Mouse (Mus musculus): Measurements from ENCODE around the gene Gm44965. TPM values are rescaled to one million over a fixed set of nuclear protein-coding genes. Genes with fewer than 3 reads are reported as not detected.
"Not testable (repeated sequence)": the region's sequence is repeated elsewhere in the genome, so short reads cannot be mapped to it uniquely, and the experiment has no call there.

Gene Gm44965
- polyA plus RNA-seq, 1 experiment from 2014 or later: 0.62 TPM

GRCm38 (mm10) chr6:48620031-48620430 lies 26.3 kb downstream of the Gm44965 start:
- ATAC-seq (no peak), DNase-seq (ENCODE audit: low read depth, low spot score) (no peak)
- in situ Hi-C loops (cut with MboI; ENCODE audit: low pct_unique_long_range_greater_than_20kb): no loop called here
- ChIA-PET POLR2A (interaction anchor here (1.1 kb wide), 1 partner anchor 17 kb away, joined by 3 read pairs; no protein-coding TSS in a partner anchor), CTCF (no interaction called here)
- no peak for TF ChIP-seq CTCF (IDR thresholded peaks at IDR 0.05)
- H3K27me3 ChIP-seq: no peaks in the 10 kb centered on the region

- CTCF ChIA-PET; ATAC-seq; H3K27me3 ChIP-seq; in situ Hi-C loops (cut with MboI; ENCODE audit: low pct_unique_long_range_greater_than_20kb); DNase-seq (ENCODE audit: low read depth, low spot score): not testable (repeated sequence)
- POLR2A ChIA-PET: interaction anchor here (0.7 kb wide), 1 partner anchor 26 kb away, joined by 3 read pairs; no protein-coding TSS in a partner anchor
Measured at GRCm38 (mm10) chr6:48622186-48622843, 28.6 kb downstream of the Gm44965 start.

- POLR2A ChIA-PET: no interaction called here
- no peak for DNase-seq (ENCODE audit: low read depth, low spot score)
Measured at GRCm38 (mm10) chr6:48623460-48623859, 29.7 kb downstream of the Gm44965 start.

GRCm38 (mm10) chr6:48626464-48626863 lies 32.7 kb downstream of the Gm44965 start, which contains the start of gene AI854703:
AI854703 (plus strand) TSS chr6:48626764.
- DNase-seq (ENCODE audit: low read depth, low spot score) (no peak), ATAC-seq (peak; percentile 1)
- in situ Hi-C loops (cut with MboI; ENCODE audit: low pct_unique_long_range_greater_than_20kb): loop anchor here (5.0 kb wide), 1 partner anchor 89 kb away; the partner anchor contains the start of gene Atp6v0e2
- TF ChIP-seq CTCF (IDR thresholded peaks at IDR 0.05): no peak
- ChIA-PET POLR2A (interaction anchor here (0.9 to 4.5 kb wide), 7 partner anchors 13 to 61 kb away, joined by 3 to 24 read pairs (median 5); partner anchors contain the start of genes Gm44965, Repin1 and Zfp775), CTCF (interaction anchor here (1.1 kb wide), 1 partner anchor 22 kb away, joined by 3 read pairs; no protein-coding TSS in a partner anchor)
- H3K27me3 ChIP-seq: no peaks in the 10 kb centered on the region

More at GRCm38 (mm10) chr6:48623460-48623859, 29.7 kb downstream of the Gm44965 start:
- in situ Hi-C loops (cut with MboI; ENCODE audit: low pct_unique_long_range_greater_than_20kb): no loop called here
- no peaks in the 10 kb centered on the region for H3K27me3 ChIP-seq
- CTCF ChIA-PET: interaction anchor here (1.3 kb wide), 1 partner anchor 41 kb away, joined by 3 read pairs; no protein-coding TSS in a partner anchor
- no peak for TF ChIP-seq CTCF (IDR thresholded peaks at IDR 0.05)
- no peak for ATAC-seq

- DNase-seq (ENCODE audit: low read depth, low spot score): no peak
- CTCF ChIA-PET: interaction anchor here (1.1 to 1.7 kb wide), 2 partner anchors 23 to 24 kb away, joined by 3 read pairs; no protein-coding TSS in a partner anchor
- no peak for TF ChIP-seq CTCF (IDR thresholded peaks at IDR 0.05)
- peak; percentile 55 for ATAC-seq
- H3K27me3 ChIP-seq: no peaks in the 10 kb centered on the region
- POLR2A ChIA-PET: interaction anchor here (0.7 to 4.5 kb wide), 11 partner anchors 10 to 330 kb away, joined by 3 to 24 read pairs (median 4); partner anchors contain the start of genes Gm44965, Repin1 and Zfp775
- in situ Hi-C loops (cut with MboI; ENCODE audit: low pct_unique_long_range_greater_than_20kb): loop anchor here (5.0 kb wide), 1 partner anchor 90 kb away; the partner anchor contains the start of gene Atp6v0e2
Measured at GRCm38 (mm10) chr6:48626984-48627383, 33.2 kb downstream of the Gm44965 start.

- CTCF ChIA-PET: interaction anchor here (1.7 to 2.0 kb wide), 2 partner anchors 12 to 25 kb away, joined by 3 to 7 read pairs; no protein-coding TSS in a partner anchor
- DNase-seq (ENCODE audit: low read depth, low spot score) (no peak), ATAC-seq (peak; percentile 2)
- in situ Hi-C loops (cut with MboI; ENCODE audit: low pct_unique_long_range_greater_than_20kb): loop anchor here (5.0 kb wide), 1 partner anchor 90 kb away; the partner anchor contains the start of gene Atp6v0e2
- no peak for TF ChIP-seq CTCF (IDR thresholded peaks at IDR 0.05)
- POLR2A ChIA-PET: interaction anchor here (0.5 to 4.5 kb wide), 10 partner anchors 9 to 330 kb away, joined by 3 to 24 read pairs (median 4); partner anchors contain the start of genes Gm44965, Repin1 and Zfp775
- no peaks in the 10 kb centered on the region for H3K27me3 ChIP-seq
Measured at GRCm38 (mm10) chr6:48627511-48627924, 33.8 kb downstream of the Gm44965 start.

- in situ Hi-C loops (cut with MboI; ENCODE audit: low pct_unique_long_range_greater_than_20kb): loop anchor here (5.0 kb wide), 1 partner anchor 91 kb away; the partner anchor contains the start of gene Atp6v0e2
- CTCF ChIA-PET: interaction anchor here (0.9 to 2.8 kb wide), 6 partner anchors 11 to 60 kb away, joined by 3 to 10 read pairs (median 4); partner anchors contain the start of gene Gimap8
- peak; percentile 28 for ATAC-seq
- peak; percentile 79 for DNase-seq (ENCODE audit: low read depth, low spot score)
- no peak for TF ChIP-seq CTCF (IDR thresholded peaks at IDR 0.05)
- H3K27me3 ChIP-seq: no peaks in the 10 kb centered on the region
- POLR2A ChIA-PET: interaction anchor here (0.5 to 4.5 kb wide), 7 partner anchors 9 to 56 kb away, joined by 3 to 24 read pairs (median 5); partner anchors contain the start of genes Gm44965, Repin1 and Zfp775
Measured at GRCm38 (mm10) chr6:48628377-48628776, 34.6 kb downstream of the Gm44965 start.

GRCm38 (mm10) chr6:48628808-48629660 lies 35.3 kb downstream of the Gm44965 start:
- H3K27me3 ChIP-seq: no peaks in the 10 kb centered on the region
- in situ Hi-C loops (cut with MboI; ENCODE audit: low pct_unique_long_range_greater_than_20kb): loop anchor here (5.0 kb wide), 1 partner anchor 92 kb away; the partner anchor contains the start of gene Atp6v0e2
- ATAC-seq (peak; percentile 33), DNase-seq (ENCODE audit: low read depth, low spot score) (no peak)
- POLR2A ChIA-PET: interaction anchor here (0.5 to 4.5 kb wide), 7 partner anchors 8 to 222 kb away, joined by 3 to 24 read pairs (median 3); partner anchors contain the start of genes Gm44965 and Repin1
- TF ChIP-seq CTCF (IDR thresholded peaks at IDR 0.05): no peak
- CTCF ChIA-PET: interaction anchor here (0.9 to 2.8 kb wide), 5 partner anchors 11 to 61 kb away, joined by 3 to 10 read pairs (median 4); partner anchors contain the start of gene Gimap8

- DNase-seq (ENCODE audit: low read depth, low spot score) (no peak), ATAC-seq (no peak)
- TF ChIP-seq CTCF (IDR thresholded peaks at IDR 0.05): no peak
- in situ Hi-C loops (cut with MboI; ENCODE audit: low pct_unique_long_range_greater_than_20kb): loop anchor here (5.0 kb wide), 1 partner anchor 92 kb away; the partner anchor contains the start of gene Atp6v0e2
- H3K27me3 ChIP-seq: no peaks in the 10 kb centered on the region
- POLR2A ChIA-PET: interaction anchor here (0.5 to 4.5 kb wide), 5 partner anchors 13 to 222 kb away, joined by 3 to 24 read pairs (median 3); partner anchors contain the start of genes Gm44965 and Repin1
- CTCF ChIA-PET: interaction anchor here (2.0 to 2.8 kb wide), 2 partner anchors 10 to 17 kb away, joined by 7 to 10 read pairs; partner anchors contain the start of gene Gimap8
Measured at GRCm38 (mm10) chr6:48629661-48630034, 35.9 kb downstream of the Gm44965 start.

Measured in Patski (cell line).